Mouse (Mus musculus): ENCODE data around the gene Supt4a. TPM values are rescaled to one million over a fixed set of nuclear protein-coding genes. Genes with fewer than 3 reads are reported as not detected.

Supt4a gene
- total and polyA plus RNA-seq, 3 experiments, result 15.4 to 155 (median 64.1) TPM

GRCm38 (mm10) chr11:87736647-87737134 is 661 bp upstream of the Supt4a start:
- ATAC-seq (ENCODE audit: extremely low read depth, insufficient number of reproducible peaks, low FRiP score, poor library complexity, severe bottlenecking) (no peak), DNase-seq (ENCODE audit: low spot score) (peak; percentile 78)
- Histone ChIP-seq H3K27me3 (ENCODE audit: insufficient read depth, low read length) (no peaks in the 10 kb centered on the region), H3K9me3 (replicated peaks) (no peaks in the 10 kb centered on the region), H3K4me3 (ENCODE audit: low read depth, low read length) (peak overlapping the region; percentile 77), H3K4me1 (ENCODE audit: insufficient read depth, low read depth, low read length) (peaks cover 79% of the 10 kb centered on the region), H3K36me3 (replicated peaks) (peaks cover 62% of the 10 kb centered on the region)
- TF ChIP-seq GATA2 (IDR thresholded peaks at IDR 0.05; ENCODE audit: borderline replicate concordance, low read depth, low read length) (no peak), CTCF (IDR thresholded peaks at IDR 0.05; ENCODE audit: low read depth, low read length) (no peak), TAL1 (conservative IDR thresholded peaks at IDR 0.05; ENCODE audit: low read depth, low read length) (no peak), GATA1 (IDR thresholded peaks at IDR 0.05; ENCODE audit: borderline replicate concordance, low read length) (no peak), POLR2AphosphoS5 (IDR thresholded peaks at IDR 0.05; ENCODE audit: insufficient replicate concordance, low read depth, low read length) (no peak)

GRCm38 (mm10) chr11:87743691-87744090 is 6.3 kb downstream of the Supt4a start:
- Histone ChIP-seq H3K27me3 (ENCODE audit: insufficient read depth, low read length) (no peaks in the 10 kb centered on the region), H3K36me3 (replicated peaks) (peaks cover 76% of the 10 kb centered on the region), H3K9me3 (replicated peaks) (no peaks in the 10 kb centered on the region), H3K4me3 (ENCODE audit: low read depth, low read length) (no peak overlapping the region), H3K4me1 (ENCODE audit: insufficient read depth, low read depth, low read length) (peaks cover 82% of the 10 kb centered on the region)
- ATAC-seq (ENCODE audit: extremely low read depth, insufficient number of reproducible peaks, low FRiP score, poor library complexity, severe bottlenecking) (no peak), DNase-seq (ENCODE audit: low spot score) (no peak)
- TF ChIP-seq POLR2AphosphoS5 (IDR thresholded peaks at IDR 0.05; ENCODE audit: insufficient replicate concordance, low read depth, low read length) (no peak), GATA1 (IDR thresholded peaks at IDR 0.05; ENCODE audit: borderline replicate concordance, low read length) (no peak), GATA2 (IDR thresholded peaks at IDR 0.05; ENCODE audit: borderline replicate concordance, low read depth, low read length) (no peak)

- H3K4me1 ChIP-seq (ENCODE audit: insufficient read depth, low read depth, low read length), result peaks cover 85% of the 10 kb centered on the region
- H3K36me3 ChIP-seq (replicated peaks), result peaks cover 67% of the 10 kb centered on the region
- ATAC-seq (ENCODE audit: extremely low read depth, insufficient number of reproducible peaks, low FRiP score, poor library complexity, severe bottlenecking) (no peak), DNase-seq (ENCODE audit: low spot score) (no peak)
- H3K9me3 ChIP-seq (replicated peaks), result no peaks in the 10 kb centered on the region
- no peaks in the 10 kb centered on the region for H3K27me3 ChIP-seq (ENCODE audit: insufficient read depth, low read length)
- H3K4me3 ChIP-seq (ENCODE audit: low read depth, low read length), result no peak overlapping the region
- TF ChIP-seq TAL1 (conservative IDR thresholded peaks at IDR 0.05; ENCODE audit: low read depth, low read length) (no peak), GATA1 (IDR thresholded peaks at IDR 0.05; ENCODE audit: borderline replicate concordance, low read length) (no peak), GATA2 (IDR thresholded peaks at IDR 0.05; ENCODE audit: borderline replicate concordance, low read depth, low read length) (no peak), POLR2AphosphoS5 (IDR thresholded peaks at IDR 0.05; ENCODE audit: insufficient replicate concordance, low read depth, low read length) (no peak), CTCF (IDR thresholded peaks at IDR 0.05; ENCODE audit: low read depth, low read length) (no peak)
Observed at GRCm38 (mm10) chr11:87744964-87745363, 7.6 kb downstream of the Supt4a start.

- peaks cover 59% of the 10 kb centered on the region for H3K36me3 ChIP-seq (replicated peaks)
- ATAC-seq (ENCODE audit: extremely low read depth, insufficient number of reproducible peaks, low FRiP score, poor library complexity, severe bottlenecking) (no peak), DNase-seq (ENCODE audit: low spot score) (no peak)
- H3K27me3 ChIP-seq (ENCODE audit: insufficient read depth, low read length), result no peaks in the 10 kb centered on the region
- no peaks in the 10 kb centered on the region for H3K9me3 ChIP-seq (replicated peaks)
- no peak overlapping the region for H3K4me3 ChIP-seq (ENCODE audit: low read depth, low read length)
- peaks cover 85% of the 10 kb centered on the region for H3K4me1 ChIP-seq (ENCODE audit: insufficient read depth, low read depth, low read length)
- no peak for TF ChIP-seq CTCF (IDR thresholded peaks at IDR 0.05; ENCODE audit: low read depth, low read length)
- TF ChIP-seq POLR2AphosphoS5 (IDR thresholded peaks at IDR 0.05; ENCODE audit: insufficient replicate concordance, low read depth, low read length), result no peak
- TF ChIP-seq TAL1 (conservative IDR thresholded peaks at IDR 0.05; ENCODE audit: low read depth, low read length), result no peak
- TF ChIP-seq GATA2 (IDR thresholded peaks at IDR 0.05; ENCODE audit: borderline replicate concordance, low read depth, low read length), result no peak
- no peak for TF ChIP-seq GATA1 (IDR thresholded peaks at IDR 0.05; ENCODE audit: borderline replicate concordance, low read length)
Observed at GRCm38 (mm10) chr11:87745632-87746555, 8.5 kb downstream of the Supt4a start.

GRCm38 (mm10) chr11:87747312-87747711 is 10.0 kb downstream of the Supt4a start:
- Histone ChIP-seq H3K9me3 (replicated peaks) (no peaks in the 10 kb centered on the region), H3K4me3 (ENCODE audit: low read depth, low read length) (no peak overlapping the region), H3K4me1 (ENCODE audit: insufficient read depth, low read depth, low read length) (peaks cover 87% of the 10 kb centered on the region), H3K36me3 (replicated peaks) (peaks cover 48% of the 10 kb centered on the region), H3K27me3 (ENCODE audit: insufficient read depth, low read length) (no peaks in the 10 kb centered on the region)
- DNase-seq (ENCODE audit: low spot score) (no peak), ATAC-seq (ENCODE audit: extremely low read depth, insufficient number of reproducible peaks, low FRiP score, poor library complexity, severe bottlenecking) (no peak)
- no peak for TF ChIP-seq GATA2 (IDR thresholded peaks at IDR 0.05; ENCODE audit: borderline replicate concordance, low read depth, low read length)
- no peak for TF ChIP-seq CTCF (IDR thresholded peaks at IDR 0.05; ENCODE audit: low read depth, low read length)
- no peak for TF ChIP-seq TAL1 (conservative IDR thresholded peaks at IDR 0.05; ENCODE audit: low read depth, low read length)
- no peak for TF ChIP-seq GATA1 (IDR thresholded peaks at IDR 0.05; ENCODE audit: borderline replicate concordance, low read length)
- no peak for TF ChIP-seq POLR2AphosphoS5 (IDR thresholded peaks at IDR 0.05; ENCODE audit: insufficient replicate concordance, low read depth, low read length)

- ATAC-seq (ENCODE audit: extremely low read depth, insufficient number of reproducible peaks, low FRiP score, poor library complexity, severe bottlenecking), result no peak
- DNase-seq (ENCODE audit: low spot score), result no peak
- Histone ChIP-seq H3K36me3 (replicated peaks) (peaks cover 44% of the 10 kb centered on the region), H3K4me3 (ENCODE audit: low read depth, low read length) (peak overlapping the region; percentile 70; the same call in 1 of the 2 replicates), H3K27me3 (ENCODE audit: insufficient read depth, low read length) (no peaks in the 10 kb centered on the region), H3K9me3 (replicated peaks) (no peaks in the 10 kb centered on the region), H3K4me1 (ENCODE audit: insufficient read depth, low read depth, low read length) (peaks cover 86% of the 10 kb centered on the region)
- no peak for TF ChIP-seq GATA1 (IDR thresholded peaks at IDR 0.05; ENCODE audit: borderline replicate concordance, low read length)
- TF ChIP-seq TAL1 (conservative IDR thresholded peaks at IDR 0.05; ENCODE audit: low read depth, low read length), result no peak
- no peak for TF ChIP-seq CTCF (IDR thresholded peaks at IDR 0.05; ENCODE audit: low read depth, low read length)
- TF ChIP-seq GATA2 (IDR thresholded peaks at IDR 0.05; ENCODE audit: borderline replicate concordance, low read depth, low read length), result no peak
- TF ChIP-seq POLR2AphosphoS5 (IDR thresholded peaks at IDR 0.05; ENCODE audit: insufficient replicate concordance, low read depth, low read length), result no peak
Observed at GRCm38 (mm10) chr11:87747716-87748115, 10.4 kb downstream of the Supt4a start.
